In the genomic region with DNA sequence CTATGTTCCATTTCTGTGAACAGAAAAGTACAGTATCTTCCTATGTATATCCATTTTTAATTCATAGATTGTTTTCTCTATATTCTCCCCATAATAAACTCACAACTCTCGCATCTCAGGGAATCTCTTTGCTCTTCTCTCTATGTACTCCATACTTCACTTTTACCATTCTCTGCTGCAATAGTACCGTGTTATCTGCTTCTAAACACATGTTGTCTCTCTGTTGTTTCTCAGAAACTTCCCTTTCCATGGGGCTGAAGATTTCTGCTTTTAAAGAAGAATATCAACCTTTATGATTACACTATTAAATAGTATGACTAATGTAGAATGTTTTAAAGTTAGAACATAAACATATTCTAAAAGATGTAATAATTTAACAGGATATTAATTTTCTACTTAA, we compare ENCODE assay signal across 19 mouse cellular contexts.
A peak's percentile ranks its signal among the peaks of the same experiment; 100 is the strongest.
DNase-seq lines count a peak whose midpoint lies in the region; TF ChIP-seq lines count a peak whose summit lies in the region.
"Had no signal": no experiment of that assay in that cellular context is flagged by ENCODE, and none has a peak within 500 bp of the region (broad histone marks: within the 10 kb centered on the region; RNA-seq: fewer than 3 reads in every experiment).

No protein-coding gene starts in this region.

- H3K27me3 ChIP-seq in MEL (ENCODE audit: control insufficient read depth in 1 of 2, insufficient read depth in 2 of 2, low read length in 2 of 2) = no peaks in the 10 kb centered on the region
- H3K27me3 ChIP-seq: CH12.LX, Patski had no signal

- peak; percentile 80 for DNase-seq in MEL (ENCODE audit: low read depth, low spot score)
- peak; percentile 69 for DNase-seq in MEL-GATA-1-ER (ENCODE audit: extremely low read depth, low read depth)
- DNase-seq in lung, postnatal 10 days = no peak
- no peak for DNase-seq in testis, postnatal 14 days (ENCODE audit: low spot score)
- DNase-seq: adrenal gland, adult 2 months; adrenal gland, adult 8-10 months; adrenal gland, postnatal 10 days; adrenal gland, postnatal 14 days; adrenal gland, postnatal 25 days; adrenal gland, postnatal 36 days; B cell, adult 2 months; cerebellum, adult 11 months; cerebellum, adult 11-12 months; cerebellum, adult 18-20 months; cerebellum, adult 2 months; cerebellum, adult 8-10 months had no signal

- H3K27ac ChIP-seq in MEL (ENCODE audit: control insufficient read depth, low read depth, low read length) = no peak overlapping the region

- no peaks in the 10 kb centered on the region for H3K9me3 ChIP-seq in MEL (replicated peaks; ENCODE audit: insufficient read depth, low read length)

- no peak overlapping the region for H3K4me3 ChIP-seq in MEL (ENCODE audit: control insufficient read depth in 1 of 2, insufficient read depth in 1 of 2, low read depth in 2 of 2, low read length in 2 of 2)

- no peak for TF ChIP-seq CTCF in MEL (IDR thresholded peaks at IDR 0.05 in 2 of 3, conservative IDR thresholded peaks at IDR 0.05 in 1 of 3; ENCODE audit: control insufficient read depth in 1 of 3, insufficient read depth in 1 of 3, low read depth in 2 of 3, low read length in 3 of 3, poor library complexity in 1 of 3, severe bottlenecking in 1 of 3)

- no peak for TF ChIP-seq RAD21 in MEL (IDR thresholded peaks at IDR 0.05; ENCODE audit: low read depth, low read length)

- no peak overlapping the region for H3K9ac ChIP-seq in MEL (ENCODE audit: control insufficient read depth, low read depth, low read length, poor library complexity, severe bottlenecking)

- H3K4me1 ChIP-seq in MEL (ENCODE audit: control insufficient read depth in 1 of 2, insufficient read depth in 2 of 2, low read length in 2 of 2) = peaks cover 0 to 5% of the 10 kb centered on the region in 2 experiments; a peak in 2 of 4 replicates

- TF ChIP-seq POLR2A in MEL (IDR thresholded peaks at IDR 0.05; ENCODE audit: control insufficient read depth in 1 of 2, insufficient read depth in 1 of 2, low read depth in 1 of 2, low read length in 2 of 2, poor library complexity in 1 of 2) = no peak

- peaks cover 0 to 3% of the 10 kb centered on the region in 2 experiments; a peak in 2 of 4 replicates for H3K36me3 ChIP-seq in MEL (ENCODE audit: control insufficient read depth in 1 of 2, insufficient read depth in 2 of 2, low read length in 2 of 2)
- H3K36me3 ChIP-seq: G1E had no signal

- peak; percentile 80 to 93 for TF ChIP-seq EP300 in MEL (IDR thresholded peaks at IDR 0.05; ENCODE audit: low read depth in 1 of 2, low read length in 2 of 2)

- no peaks in the 10 kb centered on the region for H3K79me2 ChIP-seq in MEL (ENCODE audit: control insufficient read depth, insufficient read depth, low read length, poor library complexity)

TF ChIP-seq in MEL, 35 proteins besides CTCF, POLR2A, EP300 and RAD21:
- peak; percentile 60; the same call in 1 of the 2 replicates for TF ChIP-seq ETS1 (IDR thresholded peaks at IDR 0.05; ENCODE audit: low read depth, low read length)
- TF ChIP-seq NELFE (IDR thresholded peaks at IDR 0.05; ENCODE audit: low read depth, low read length) = no peak
- TF ChIP-seq ZNF384 (IDR thresholded peaks at IDR 0.05; ENCODE audit: low read depth, low read length) = no peak
- peak; percentile 72 for TF ChIP-seq RCOR1 (IDR thresholded peaks at IDR 0.05; ENCODE audit: low read depth, low read length)
- TF ChIP-seq TAL1 (IDR thresholded peaks at IDR 0.05; ENCODE audit: low read length) = peak; percentile 55
- peak; percentile 61; the same call in 1 of the 2 replicates for TF ChIP-seq MYC (IDR thresholded peaks at IDR 0.05; ENCODE audit: low read depth, low read length)
- peak; percentile 36; the same call in 1 of the 2 replicates for TF ChIP-seq MAX (IDR thresholded peaks at IDR 0.05; ENCODE audit: low read length)
- no peak for TF ChIP-seq POLR2AphosphoS5 (IDR thresholded peaks at IDR 0.05; ENCODE audit: borderline replicate concordance, low read depth, low read length)
- TF ChIP-seq MAZ (IDR thresholded peaks at IDR 0.05; ENCODE audit: low read depth, low read length) = no peak
- TF ChIP-seq SIN3A (IDR thresholded peaks at IDR 0.05; ENCODE audit: low read length) = no peak
- TF ChIP-seq GABPA (IDR thresholded peaks at IDR 0.05; ENCODE audit: low read depth, low read length) = no peak
- TF ChIP-seq GATA1 (IDR thresholded peaks at IDR 0.05; ENCODE audit: low read depth, low read length) = peak; percentile 89
- TF ChIP-seq ZC3H11A (IDR thresholded peaks at IDR 0.05; ENCODE audit: low read depth, low read length) = no peak
- no peak for TF ChIP-seq CHD1 (IDR thresholded peaks at IDR 0.05; ENCODE audit: low read depth, low read length)
- no peak for TF ChIP-seq CHD2 (IDR thresholded peaks at IDR 0.05; ENCODE audit: low read length)
- no peak for TF ChIP-seq NRF1 (IDR thresholded peaks at IDR 0.05; ENCODE audit: insufficient read depth, low read depth, low read length, poor library complexity, severe bottlenecking)
- no peak for TF ChIP-seq MXI1 (IDR thresholded peaks at IDR 0.05; ENCODE audit: low read depth, low read length)
- TF ChIP-seq UBTF (IDR thresholded peaks at IDR 0.05; ENCODE audit: borderline replicate concordance, insufficient read depth, low read depth, low read length) = no peak
- TF ChIP-seq MYB (IDR thresholded peaks at IDR 0.05; ENCODE audit: low read depth, low read length) = no peak
- 0 out of 2 replicates have a peak, but pooled peaks have one; percentile 25 for TF ChIP-seq TBP (IDR thresholded peaks at IDR 0.05; ENCODE audit: low read depth, low read length)
- TF ChIP-seq BHLHE40 (IDR thresholded peaks at IDR 0.05; ENCODE audit: borderline replicate concordance, low read depth, low read length) = no peak
- no peak for TF ChIP-seq KAT2A (conservative IDR thresholded peaks at IDR 0.05; ENCODE audit: low read depth, low read length)
- TF ChIP-seq E2F4 (IDR thresholded peaks at IDR 0.05; ENCODE audit: borderline replicate concordance, low read depth, low read length) = no peak
- no peak for TF ChIP-seq ZKSCAN1 (IDR thresholded peaks at IDR 0.05; ENCODE audit: low read depth, low read length)
- peak; percentile 74; the same call in 1 of the 2 replicates for TF ChIP-seq TCF12 (IDR thresholded peaks at IDR 0.05; ENCODE audit: low read depth, low read length)
- no peak for TF ChIP-seq MEF2A (IDR thresholded peaks at IDR 0.05; ENCODE audit: extremely low read depth, insufficient replicate concordance, low read depth, low read length, poor library complexity, severe bottlenecking)
- TF ChIP-seq POLR2AphosphoS2 (IDR thresholded peaks at IDR 0.05; ENCODE audit: low read length) = no peak

Comparison
In these comparisons a context has a peak if more than half of its experiments do, and no peak if none do; other contexts are left out.
1. DNase-seq: peak in MEL (single experiment) and MEL-GATA-1-ER (single experiment); none in lung, postnatal 10 days (single experiment) and testis, postnatal 14 days (single experiment).